Mouse (Mus musculus): ENCODE measurements at regions not wholly inside any gene's neighbourhood (a gene's known extent, or its start where the extent isn't known, plus 50 kb on each side); places are given as distances from the start of the nearest gene placed in this dataset.

DNA sequence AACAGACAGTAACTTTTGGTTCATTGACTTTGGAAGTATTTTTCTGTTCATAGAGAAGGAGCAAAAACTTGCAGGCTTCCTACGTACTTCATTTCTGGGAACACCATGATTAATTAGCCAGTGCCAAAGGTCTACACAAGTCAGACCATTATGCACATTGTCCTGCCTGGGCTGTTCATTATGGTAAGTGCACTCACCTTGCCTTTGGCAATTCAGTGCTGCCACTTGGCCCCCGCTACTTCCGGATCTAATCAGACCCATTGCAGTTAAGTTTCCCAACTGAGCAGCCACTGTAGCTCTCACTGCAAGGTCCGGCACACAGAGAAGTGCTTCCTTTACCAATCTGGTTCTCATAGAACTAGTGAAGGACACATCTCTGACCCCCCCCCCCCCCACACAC lies 215.8 kb upstream of the Tank start:
- DNase-seq (ENCODE audit: low read depth in 1 of 2, low spot score in 2 of 2): no peak

DNA sequence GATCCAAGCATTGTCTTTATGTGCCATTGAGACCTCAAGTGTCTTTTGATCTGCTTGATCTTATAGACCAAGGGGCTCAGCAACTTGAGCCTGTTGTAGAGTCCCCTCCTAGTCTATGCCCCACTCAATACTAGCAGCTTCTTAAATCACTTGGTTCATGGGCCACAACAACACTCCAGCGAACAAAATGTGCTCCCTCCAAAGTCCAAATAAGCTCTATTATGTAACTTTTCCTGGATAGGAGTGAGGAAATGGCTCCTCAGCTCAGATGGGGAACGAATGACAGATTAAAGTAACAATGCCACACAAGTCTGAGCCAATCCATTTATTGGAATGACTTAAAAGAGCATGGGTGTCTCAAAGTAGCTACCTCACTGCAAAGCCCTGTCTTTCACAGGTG lies 217.0 kb upstream of the Tank start:
- DNase-seq (ENCODE audit: low read depth in 1 of 2, low spot score in 2 of 2): no peak

DNA sequence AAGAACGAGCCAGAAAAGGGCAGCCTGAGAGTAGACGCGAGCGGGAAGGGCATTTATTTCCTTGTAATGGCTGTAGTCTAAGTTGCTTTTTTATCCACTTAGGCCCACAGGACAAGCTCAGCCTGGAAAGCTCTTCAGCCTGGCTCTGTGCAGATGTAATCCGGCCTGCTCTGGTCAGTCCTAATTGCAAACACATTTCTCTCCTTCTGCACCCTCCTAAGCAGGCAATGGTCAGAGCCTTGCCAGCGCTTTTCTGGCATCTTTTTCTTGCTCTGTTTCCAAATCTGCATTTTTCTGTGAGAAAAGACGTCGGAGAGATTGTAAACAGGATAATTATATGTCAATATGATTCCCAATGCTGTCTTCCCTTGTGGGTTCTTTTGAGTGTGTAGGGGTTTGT lies 224.3 kb upstream of the Tank start:
- DNase-seq (ENCODE audit: low read depth in 1 of 2, low spot score in 2 of 2): no peak

DNA sequence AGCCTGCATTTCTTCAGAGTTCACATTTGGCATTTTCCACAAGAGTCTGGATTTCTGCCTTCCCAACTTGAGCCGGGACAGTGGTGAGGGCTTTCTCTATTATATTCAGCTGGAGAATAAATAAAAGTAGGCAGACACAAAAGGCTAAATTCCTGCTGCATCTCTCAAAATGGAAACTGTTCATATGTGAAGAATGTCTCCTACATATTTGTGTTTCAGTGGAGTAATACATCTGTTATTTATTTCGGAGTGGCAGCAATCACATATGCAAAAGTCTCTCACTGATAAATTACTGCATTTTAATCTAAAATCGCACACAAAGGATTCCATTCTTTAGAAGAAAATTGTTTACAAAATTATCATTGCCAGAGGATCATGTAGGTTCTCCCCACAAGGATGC lies 230.9 kb upstream of the Tank start:
- DNase-seq (ENCODE audit: low read depth in 1 of 2, low spot score in 2 of 2): no peak

DNA sequence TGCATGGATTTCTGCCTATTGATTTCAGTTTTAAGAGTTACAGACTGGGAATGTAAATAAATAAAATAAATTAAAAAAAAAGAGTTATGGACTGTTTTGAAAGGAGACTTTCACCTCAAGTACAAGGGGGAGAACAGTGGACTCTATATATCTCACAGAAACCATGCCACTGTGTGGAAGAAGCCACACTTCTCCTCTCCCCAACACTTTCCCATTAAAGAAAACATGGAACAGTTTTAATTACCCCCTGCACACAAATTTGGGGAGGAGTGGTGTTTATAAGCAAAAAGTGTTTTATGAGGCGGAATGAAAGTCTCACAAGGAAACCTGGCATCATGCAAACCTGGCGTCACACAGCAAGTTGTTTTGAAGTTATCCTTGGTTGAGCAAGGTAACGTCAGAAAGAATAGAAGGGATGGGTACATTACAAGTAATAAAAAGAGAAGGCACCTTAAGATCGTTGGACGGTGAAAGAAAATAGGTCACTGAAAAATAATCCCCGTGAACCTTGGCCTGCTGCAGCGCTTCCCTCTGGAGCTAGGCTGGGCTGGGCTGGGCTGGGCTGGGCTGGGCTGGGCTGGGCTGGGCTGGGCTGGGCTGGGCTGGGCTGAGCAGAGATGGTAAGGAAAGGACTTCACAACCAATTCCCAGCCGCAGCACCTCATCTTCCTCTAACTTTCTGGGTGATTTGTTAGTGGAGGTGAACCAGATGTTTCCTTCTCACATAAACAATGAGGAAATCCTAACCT lies 232.2 kb upstream of the Tank start:
- no peak for DNase-seq (ENCODE audit: low read depth in 1 of 2, low spot score in 2 of 2)

DNA sequence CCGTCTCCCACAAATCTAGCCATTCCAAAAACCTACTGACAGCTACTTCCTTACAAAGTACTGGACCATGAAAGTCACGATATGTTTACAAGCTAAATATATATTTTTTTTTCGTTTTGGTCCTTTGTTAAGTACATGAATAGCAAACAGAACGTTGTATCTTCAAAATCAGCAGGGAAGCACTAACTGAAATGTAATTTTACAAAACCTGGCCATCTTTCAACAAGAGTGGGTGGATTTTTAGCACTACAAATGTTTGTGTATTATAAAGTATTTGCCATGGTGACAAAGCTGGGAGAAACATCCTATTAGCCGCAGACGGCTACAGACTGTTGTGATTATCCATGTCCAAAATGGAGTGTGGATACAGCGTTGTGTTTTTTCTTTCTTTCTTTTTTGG lies 233.1 kb upstream of the Tank start:
- no peak for DNase-seq (ENCODE audit: low read depth in 1 of 2, low spot score in 2 of 2)

DNA sequence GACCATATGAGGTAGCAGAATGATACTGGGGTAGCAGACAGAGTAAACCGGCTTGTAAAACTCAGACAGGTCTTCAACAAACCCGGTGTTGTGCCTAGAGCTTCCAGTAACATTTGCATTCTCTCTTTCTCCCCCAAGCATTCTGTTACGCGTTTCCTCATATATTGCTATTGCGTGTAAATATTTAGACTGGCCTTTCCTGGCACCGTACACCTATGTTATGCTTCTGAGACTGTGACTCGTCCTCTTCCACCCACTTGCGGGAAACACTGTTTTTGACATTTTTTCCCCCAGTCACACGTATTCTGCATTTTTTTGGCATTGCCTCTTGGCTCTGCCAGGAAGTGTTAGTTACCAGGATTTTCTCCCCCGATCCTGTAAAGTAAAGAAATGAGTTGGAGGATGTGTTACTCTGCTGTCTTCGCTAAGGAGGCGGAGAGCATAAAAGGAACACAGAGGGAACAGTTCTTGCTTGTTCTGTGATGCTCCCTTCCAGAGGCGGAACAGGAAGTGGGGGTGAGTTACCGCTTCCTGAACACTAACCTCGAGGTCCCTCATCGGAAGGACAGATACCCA lies 233.7 kb upstream of the Tank start:
- DNase-seq (ENCODE audit: low read depth in 1 of 2, low spot score in 2 of 2): no peak

DNA sequence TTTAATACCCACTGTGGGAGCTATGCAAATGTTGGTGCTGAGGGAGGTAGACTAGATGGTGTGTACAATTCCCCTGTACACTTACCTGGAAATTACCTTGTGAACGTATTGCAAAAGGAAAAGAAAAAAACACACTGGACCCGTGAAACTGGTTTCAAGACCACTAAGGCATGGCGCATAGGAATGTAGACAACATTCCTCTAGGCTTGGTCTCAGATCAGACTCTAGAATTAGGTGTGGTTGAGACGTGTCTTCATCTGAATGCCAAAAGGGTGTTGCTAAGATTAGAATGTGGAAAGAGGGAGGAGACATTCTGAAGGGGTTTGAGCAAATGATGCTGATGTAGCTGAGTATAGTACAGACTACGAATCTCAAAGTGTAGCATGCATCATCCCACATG lies 237.1 kb upstream of the Tank start:
- no peak for DNase-seq (ENCODE audit: low read depth in 1 of 2, low spot score in 2 of 2)

DNA sequence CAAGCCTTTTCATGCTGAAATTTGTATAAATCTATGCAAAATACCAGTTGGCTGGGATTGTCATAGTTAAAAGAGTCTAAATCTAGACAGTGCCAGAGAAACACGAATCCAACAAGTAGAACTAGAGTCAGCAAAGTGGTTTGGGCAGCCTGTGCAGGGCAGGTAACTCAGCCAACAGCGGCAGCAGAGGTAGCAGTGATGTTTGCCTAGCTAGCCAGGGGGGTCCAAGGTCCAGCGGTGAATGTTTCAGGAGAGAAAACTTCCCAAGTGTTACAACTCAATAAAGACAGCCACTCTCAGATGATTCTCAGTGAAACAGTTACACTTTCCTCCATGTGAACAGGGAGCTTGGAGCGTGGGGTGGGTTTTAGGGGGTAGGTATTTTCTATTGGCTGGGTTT lies 259.2 kb upstream of the Tank start:
- DNase-seq (ENCODE audit: low read depth in 1 of 2, low spot score in 2 of 2): no peak

DNA sequence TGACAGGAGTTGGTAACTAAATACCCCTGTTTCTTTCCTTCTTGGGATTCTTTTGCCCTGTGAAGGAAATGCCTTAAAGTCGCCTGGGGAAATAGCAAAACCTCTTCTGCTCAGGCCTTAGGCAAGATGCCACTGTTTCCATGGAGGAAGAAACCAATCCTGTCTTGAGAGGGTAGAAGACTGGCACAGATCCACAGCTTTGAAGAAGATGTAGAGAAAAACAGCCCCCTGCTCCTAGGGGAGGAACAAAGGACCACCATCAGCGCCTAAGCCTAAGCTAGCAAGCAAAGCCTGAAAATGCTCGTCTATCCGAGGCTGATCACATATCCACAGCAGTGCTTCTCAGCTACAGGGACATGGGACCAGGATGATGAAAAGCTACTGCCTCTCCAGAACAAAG lies 268.0 kb upstream of the Tank start:
- DNase-seq (ENCODE audit: low read depth in 1 of 2, low spot score in 2 of 2): no peak

DNA sequence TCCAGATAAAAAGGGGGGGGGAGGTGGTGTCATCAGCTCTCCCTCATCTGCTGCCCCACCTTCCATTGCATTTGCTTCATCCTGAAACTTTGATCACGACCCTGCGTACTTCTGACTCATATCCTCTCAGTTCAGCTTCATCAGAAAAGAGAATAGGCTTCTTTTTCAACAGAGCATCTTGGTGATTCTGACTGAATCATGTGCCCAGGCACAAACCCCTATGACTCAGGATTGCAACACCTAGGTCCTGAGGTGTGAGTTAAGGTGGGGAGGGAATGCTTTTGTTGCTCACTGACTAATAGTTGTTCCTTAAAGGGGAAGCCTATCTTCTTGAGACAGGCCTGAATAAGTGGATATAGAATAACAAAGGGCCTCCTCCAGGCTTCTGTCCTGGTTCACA lies 269.2 kb upstream of the Tank start:
- no peak for DNase-seq (ENCODE audit: low read depth in 1 of 2, low spot score in 2 of 2)

DNA sequence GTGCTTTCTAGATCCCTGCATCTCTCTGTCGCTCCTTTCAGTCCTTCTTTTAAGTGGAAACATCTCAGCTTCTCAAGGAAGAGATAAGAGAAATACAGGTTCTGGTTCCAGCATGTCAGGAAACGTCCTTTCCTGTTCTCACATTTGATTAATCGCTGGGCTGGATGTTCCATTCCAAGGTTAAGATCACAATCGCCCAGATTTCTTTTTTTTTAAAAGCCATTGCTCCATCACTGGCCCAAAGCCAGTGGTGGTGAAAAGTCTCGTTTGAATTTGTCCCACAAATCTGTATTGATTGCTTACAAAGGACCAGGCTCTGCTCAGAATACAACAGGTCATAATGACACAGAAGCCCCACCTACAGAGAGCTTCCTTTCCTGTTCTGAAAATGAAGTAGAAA lies 281.2 kb upstream of the Tank start:
- DNase-seq (ENCODE audit: low read depth in 1 of 2, low spot score in 2 of 2): no peak

DNA sequence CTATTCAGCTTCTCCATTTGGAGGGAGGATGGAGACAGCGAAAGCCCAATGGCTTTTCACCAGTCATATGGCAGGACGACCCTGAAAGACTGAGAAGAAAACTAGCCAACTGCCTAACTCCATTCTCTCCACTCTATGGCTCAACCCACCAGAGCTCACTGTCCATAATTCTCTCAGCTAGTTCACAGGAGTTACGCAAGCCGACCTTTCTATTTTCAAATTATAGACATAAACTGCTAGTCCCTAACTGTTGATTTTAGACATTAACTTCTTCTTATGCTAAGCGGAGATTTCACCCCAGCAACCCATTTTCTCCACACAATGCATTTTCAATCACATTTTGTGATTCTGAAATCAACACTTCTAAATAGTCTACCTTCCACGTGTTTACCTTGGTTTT lies 281.8 kb upstream of the Tank start:
- DNase-seq (ENCODE audit: low read depth in 1 of 2, low spot score in 2 of 2): no peak

DNA sequence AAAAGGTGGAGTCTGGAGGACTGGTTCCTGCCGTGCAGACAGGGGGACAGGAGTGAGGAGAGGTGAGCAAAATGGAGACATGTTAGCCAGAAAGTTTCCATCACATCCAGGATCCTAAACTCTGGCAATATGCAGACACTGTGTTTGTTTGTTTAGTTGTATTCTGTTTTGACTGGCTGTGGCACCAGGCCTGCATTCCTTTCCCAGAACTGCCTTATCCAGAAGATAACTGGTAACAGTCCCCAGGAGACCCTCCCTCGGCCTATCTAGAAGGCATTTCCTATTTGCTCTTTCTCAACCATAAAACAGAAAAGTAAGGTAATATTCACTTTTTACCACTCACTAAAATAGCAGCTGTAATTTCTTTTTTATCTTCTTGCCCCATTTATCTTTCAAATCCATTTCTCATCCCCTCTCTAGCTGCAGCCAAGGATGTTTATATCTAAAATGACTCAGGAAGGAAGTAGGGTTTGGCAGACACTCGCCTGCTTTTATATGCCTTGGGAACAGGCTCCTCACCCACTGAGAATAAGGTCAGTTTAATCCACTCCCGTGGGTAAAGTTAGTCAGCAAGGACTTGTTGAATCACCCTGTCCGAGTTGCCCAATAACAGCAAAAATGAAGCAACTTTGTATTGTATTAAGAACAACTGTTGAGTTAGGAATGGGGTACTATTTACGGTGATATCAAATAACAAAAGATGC lies 283.0 kb upstream of the Tank start:
- no peak for DNase-seq (ENCODE audit: low read depth in 1 of 2, low spot score in 2 of 2)

DNA sequence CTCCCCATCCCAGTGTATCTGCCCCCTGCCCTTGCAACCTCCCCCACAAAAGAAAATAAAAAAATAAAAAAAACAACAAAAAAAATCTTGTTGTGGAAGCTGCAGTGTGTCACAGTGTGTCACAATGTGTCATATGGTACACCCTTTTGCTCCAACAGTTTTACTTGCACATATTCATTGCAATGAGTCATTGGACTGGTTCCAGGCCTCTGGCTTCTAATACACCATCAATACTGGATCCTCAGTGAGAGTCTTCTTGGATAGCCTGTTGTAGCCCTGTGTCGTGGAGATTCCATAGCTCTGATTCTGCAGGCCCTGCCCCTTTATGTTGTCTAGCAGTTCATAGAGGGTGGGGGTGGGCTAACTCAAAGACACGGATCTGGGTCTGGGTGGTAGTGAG lies 290.1 kb upstream of the Tank start:
- no peak for DNase-seq (ENCODE audit: low read depth in 1 of 2, low spot score in 2 of 2)

DNA sequence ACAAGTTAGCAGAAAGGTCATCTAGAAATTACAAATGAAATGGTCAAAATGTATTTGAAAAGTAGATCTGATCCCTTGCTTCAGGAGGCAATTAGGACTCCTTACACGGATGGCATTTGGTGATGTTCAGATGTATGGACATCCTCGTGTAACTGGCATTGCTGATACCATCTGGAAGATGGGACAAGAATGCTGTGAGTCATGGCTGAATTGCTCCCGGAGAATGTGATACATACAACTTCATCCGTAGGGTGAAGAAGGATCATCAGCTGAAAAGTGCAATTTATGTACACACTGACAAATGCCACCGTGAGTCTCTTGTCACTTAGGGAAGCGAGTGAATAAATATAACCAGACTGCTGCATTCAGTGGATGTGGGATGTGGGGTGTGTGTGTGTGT lies 293.7 kb upstream of the Tank start:
- DNase-seq (ENCODE audit: low read depth in 1 of 2, low spot score in 2 of 2): no peak

DNA sequence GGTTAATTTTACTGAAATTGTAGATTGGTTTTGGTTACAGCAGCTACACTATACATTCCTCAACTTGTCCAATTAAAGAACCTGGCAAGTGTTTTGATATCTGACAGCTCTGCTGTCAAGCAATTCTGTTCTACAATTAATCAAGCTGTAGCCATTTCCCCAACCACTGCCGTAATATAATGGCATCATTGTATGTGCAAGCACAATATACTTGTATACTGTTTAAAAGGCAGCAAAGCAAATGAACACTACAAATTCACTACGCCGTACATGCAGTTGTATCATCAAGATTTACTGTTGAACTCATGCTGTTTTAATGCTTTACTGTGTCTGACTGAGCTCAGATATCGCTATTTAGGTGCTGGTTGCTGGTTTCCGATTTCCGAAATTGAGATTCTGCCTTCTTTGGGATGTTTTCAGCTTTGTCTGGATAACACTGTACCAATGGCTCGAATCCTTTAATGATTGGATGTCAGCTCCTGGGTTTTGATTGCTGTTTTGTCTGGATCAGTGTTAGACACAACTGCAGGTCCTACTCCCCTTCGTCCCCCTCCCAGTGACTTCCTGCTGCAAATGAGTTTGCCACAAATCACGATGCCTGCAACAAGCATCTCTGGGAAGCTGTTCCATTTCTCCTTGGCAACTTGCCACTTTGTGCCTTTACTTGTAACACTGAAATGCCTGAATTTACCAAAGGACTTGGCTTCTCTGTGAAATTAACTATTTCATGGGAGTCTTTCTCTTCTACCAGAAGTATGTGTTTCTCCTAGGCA lies 294.4 kb upstream of the Tank start:
- no peak for DNase-seq (ENCODE audit: low read depth in 1 of 2, low spot score in 2 of 2)

DNA sequence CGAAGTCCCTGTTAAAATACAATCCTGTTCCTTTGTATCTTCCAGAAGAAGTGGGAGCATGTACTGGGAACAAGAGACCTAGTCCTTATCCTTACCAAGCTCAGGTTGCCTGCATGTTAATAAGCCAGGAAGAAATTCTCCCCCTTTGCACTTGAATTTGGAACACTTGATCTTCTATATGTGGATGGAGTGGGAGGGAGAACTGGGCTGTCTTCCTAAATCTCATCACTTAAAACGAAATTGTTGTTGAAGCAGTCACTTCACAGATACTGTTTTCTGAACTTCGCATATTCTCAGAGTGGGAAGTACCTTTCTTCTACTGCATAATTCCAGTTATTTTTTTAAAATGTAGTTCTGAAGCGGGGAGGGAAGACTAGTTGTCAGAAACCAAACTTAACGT lies 305.7 kb upstream of the Tank start:
- no peak for DNase-seq (ENCODE audit: low read depth in 1 of 2, low spot score in 2 of 2)

DNA sequence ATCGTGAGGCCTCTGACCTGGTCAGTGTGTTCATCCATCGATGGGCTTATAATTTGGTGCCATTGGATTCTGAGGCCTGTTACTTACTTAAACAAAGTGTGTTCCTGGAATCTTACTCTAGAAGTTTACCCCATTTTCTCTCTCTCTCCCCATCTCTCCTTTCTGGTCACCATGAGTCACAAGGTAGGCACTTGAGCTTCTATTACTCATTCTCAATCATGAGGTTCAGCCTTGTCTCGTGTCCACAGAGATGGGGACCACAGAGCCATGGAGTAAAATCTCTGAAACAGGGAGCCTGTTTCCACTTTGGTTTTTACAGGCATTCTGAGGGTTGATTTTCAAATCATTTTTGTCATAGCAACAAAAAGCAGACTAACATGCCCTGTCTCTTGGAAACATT lies 304.7 kb upstream of the Rbms1 start:
- no peak for DNase-seq (ENCODE audit: low read depth in 1 of 2, low spot score in 2 of 2)

DNA sequence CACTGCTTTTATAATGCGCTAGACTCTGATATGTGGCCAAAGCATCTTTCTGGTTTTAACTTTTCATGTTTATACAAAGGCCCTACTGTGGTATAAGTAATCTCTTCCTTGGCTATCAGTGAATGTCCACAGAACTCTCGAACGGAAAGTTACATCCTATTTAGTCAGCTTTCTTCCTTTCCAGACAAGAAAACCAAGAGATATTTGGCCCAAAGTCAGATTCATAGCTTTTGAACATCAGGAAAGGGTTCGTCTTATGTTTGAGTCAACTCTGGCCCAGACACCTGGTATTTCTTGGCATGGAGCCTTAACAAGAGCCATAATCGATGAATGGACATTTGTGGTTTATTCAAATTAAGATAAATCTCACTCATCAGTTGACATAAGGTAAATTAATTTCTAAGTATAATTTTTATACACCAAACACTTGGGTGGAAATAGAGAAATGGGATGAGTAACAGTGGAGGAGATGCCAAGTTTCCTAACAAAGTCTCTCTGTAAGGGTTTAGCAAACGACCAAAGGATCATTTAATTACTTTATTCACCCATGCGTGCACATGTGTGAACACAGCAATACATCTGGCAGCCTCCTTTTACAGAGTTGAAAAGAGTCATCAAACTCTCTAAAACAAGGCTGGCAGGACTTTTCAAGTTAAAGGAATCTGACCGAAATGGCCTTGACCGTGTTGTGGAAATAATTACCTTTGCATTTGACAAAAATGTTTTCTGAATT lies 287.2 kb upstream of the Rbms1 start:
- DNase-seq (ENCODE audit: low read depth in 1 of 2, low spot score in 2 of 2): no peak

DNA sequence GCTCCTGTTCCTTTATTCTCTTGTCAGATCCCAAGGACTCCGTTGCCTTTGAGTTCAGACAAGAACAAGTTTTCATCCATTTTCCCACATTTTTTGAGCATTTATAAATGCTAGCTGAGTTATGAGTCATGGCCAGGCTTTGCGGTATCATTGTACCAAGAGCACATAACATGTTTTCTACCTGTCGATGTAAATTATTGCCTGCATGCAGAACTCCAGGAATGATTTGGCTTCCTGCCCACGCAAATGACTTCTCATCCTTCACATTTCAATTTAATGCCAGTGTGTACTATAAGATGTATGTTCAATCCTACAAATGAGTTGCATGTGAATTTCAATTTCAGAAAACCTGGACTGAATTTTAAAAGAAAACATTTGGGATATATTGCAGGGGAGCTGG lies 285.0 kb upstream of the Rbms1 start:
- DNase-seq (ENCODE audit: low read depth in 1 of 2, low spot score in 2 of 2): no peak
